Mouse (Mus musculus): ENCODE measurements around the gene Hist1h3f. TPM values are rescaled to one million over a fixed set of nuclear protein-coding genes. Genes with fewer than 3 reads are reported as not detected.
"Not testable (repeated sequence)": the region's sequence is repeated elsewhere in the genome, so short reads cannot be mapped to it uniquely, and the experiment has no call there.

Gene Hist1h3f
- polyA plus RNA-seq, 1 experiment: 6.3 TPM

GRCm38 (mm10) chr13:23530181-23530900, 13.5 kb upstream of the Hist1h3f start:
- no peak for TF ChIP-seq GATA1 (IDR thresholded peaks at IDR 0.05; ENCODE audit: low read length)

GRCm38 (mm10) chr13:23530901-23531875, 12.7 kb upstream of the Hist1h3f start, which contains the start of gene Hist1h4h:
Gene Hist1h4h, plus strand, starts transcription at chr13:23531050.
- no peak for TF ChIP-seq GATA1 (IDR thresholded peaks at IDR 0.05; ENCODE audit: low read length)

DNA sequence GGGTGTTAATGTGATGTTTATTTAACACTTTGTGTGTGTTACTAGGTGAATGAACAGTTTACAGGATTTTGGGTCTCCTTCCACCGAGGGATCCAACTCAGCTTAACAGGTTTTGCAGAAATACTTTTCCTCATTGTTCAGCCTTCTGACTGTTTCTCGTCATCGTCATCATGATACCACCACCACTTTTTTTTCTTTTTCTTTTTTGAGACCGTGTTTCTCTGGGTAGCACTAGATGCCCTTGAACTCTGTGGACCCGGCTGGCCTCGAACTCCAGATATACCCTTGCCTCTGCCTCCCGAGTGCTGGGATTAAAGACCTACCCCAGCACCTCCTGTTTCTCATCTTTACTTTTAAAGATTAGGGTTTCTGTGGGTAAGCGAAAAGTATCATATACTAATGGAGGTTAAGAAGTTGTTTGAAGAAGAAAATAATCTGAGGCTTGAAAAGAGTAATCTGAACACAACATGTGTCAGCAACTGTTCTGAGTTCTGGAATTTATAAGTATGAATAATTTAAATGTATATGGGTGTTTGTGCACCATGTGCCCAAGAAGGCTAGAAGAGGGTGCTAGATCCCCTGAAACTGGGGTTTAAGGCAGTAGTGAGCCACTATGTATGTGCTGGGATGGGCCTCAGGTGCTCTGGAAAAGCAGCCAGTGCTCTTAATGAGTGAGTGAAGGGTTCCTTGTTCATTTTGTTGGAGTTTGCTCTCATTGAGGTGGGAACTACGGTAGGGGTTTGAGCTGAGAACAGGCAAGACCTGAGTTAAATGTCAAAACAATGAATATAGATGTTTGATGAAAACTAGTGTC, 11.4 kb upstream of the Hist1h3f start:
- TF ChIP-seq GATA1 (IDR thresholded peaks at IDR 0.05; ENCODE audit: low read length): no peak

- not testable (repeated sequence) for TF ChIP-seq GATA1 (IDR thresholded peaks at IDR 0.05; ENCODE audit: low read length)
Measured at GRCm38 (mm10) chr13:23533560-23534367, 10.1 kb upstream of the Hist1h3f start, which contains the start of gene Hist1h2af. Gene Hist1h2af, plus strand, starts transcription at chr13:23533906.

GRCm38 (mm10) chr13:23534368-23535131, 9.3 kb upstream of the Hist1h3f start:
- no peak for TF ChIP-seq GATA1 (IDR thresholded peaks at IDR 0.05; ENCODE audit: low read length)

GRCm38 (mm10) chr13:23535137-23536075, 8.4 kb upstream of the Hist1h3f start, which contains the start of gene Hist1h3g:
Gene Hist1h3g, plus strand, starts transcription at chr13:23535422.
- not testable (repeated sequence) for TF ChIP-seq GATA1 (IDR thresholded peaks at IDR 0.05; ENCODE audit: low read length)

DNA sequence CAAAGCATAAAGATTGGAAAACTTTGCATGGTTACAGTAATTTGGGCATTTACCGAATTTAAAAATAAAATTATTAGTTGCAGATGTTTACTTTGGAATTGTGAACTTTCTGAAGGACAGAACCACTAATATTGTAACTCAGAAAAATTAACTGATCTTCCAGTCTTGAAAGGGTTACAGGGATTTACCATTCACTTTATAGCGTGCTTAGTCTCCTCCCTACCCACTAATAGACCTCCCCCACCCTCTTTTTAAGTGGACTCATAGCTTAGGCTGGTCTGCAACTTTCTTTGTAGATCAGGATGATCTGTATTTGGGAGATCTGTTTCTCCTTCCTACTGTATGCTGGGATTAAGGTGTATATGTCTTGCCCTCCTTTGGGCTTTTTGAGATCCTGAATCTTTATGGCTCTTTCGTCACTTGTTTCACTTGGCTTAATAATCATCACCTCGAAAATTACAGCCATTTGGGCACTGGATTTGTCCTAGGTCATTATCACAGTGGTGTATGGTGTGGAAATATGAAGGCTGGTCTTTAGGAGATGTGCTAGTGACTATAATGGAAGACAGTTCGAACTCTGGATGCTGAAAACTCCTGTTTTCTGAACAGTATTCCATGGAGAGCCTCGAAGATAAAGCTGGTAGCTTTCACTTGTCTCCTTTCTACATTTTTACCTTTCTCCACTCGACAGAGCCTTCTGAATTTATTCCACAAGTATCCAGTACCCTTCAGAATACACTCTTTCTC, 7.6 kb upstream of the Hist1h3f start:
- TF ChIP-seq GATA1 (IDR thresholded peaks at IDR 0.05; ENCODE audit: low read length): no peak

DNA sequence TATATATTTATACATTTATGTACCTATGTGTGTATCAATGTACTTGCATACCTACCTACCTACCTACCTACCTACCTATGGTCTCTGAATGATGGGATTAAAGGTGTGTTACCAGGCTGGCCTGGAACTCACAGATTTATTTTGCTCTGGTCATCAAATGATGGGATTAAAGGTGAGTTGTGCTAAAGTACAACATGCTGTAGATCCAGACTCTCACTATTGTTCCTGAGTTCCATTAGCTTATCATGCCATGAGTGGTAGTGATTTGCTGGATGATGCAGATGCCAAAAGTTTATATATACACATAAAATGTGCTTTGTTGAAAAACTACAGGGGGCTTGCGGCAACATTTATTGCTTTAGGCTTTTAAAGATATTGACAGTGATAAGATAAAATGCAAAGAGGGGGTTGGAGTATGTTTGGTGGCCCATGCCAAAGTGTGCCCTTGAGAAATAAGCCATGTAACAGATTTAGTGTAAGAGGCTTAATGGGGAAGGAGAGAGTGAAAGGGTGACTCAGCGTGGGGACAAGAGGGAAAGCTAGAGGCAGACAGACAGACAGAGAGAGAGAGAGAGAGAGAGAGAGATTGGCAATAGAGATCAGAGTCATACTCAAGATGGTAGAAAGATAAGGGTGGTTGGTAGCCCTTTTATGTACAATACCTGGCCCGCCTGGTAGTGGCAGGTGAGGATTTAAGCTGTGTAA, 6.7 kb upstream of the Hist1h3f start:
- TF ChIP-seq GATA1 (IDR thresholded peaks at IDR 0.05; ENCODE audit: low read length): no peak

DNA sequence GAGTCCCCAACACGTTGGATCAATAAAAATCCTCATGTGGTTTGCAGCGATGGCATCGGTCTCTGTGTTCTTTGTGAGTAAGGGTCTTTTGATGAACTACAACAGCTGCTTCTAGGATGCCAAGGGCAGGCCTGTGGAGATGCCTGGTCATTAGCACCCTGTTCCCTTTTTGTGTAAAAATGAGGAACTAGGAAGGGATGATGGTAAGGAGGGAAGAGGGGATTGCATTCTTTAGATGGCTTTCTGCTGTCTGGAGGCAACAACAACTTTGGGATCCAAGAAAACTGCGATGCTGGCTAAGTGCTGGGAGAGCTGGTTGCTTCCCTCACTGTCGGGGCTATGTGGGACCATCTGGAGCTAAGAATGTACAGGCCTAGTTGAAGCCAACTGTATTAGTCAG, 5.6 kb upstream of the Hist1h3f start:
- TF ChIP-seq GATA1 (IDR thresholded peaks at IDR 0.05; ENCODE audit: low read length): no peak

GRCm38 (mm10) chr13:23541497-23541896, 2.4 kb upstream of the Hist1h3f start:
- no peak for TF ChIP-seq GATA1 (IDR thresholded peaks at IDR 0.05; ENCODE audit: low read length)

- TF ChIP-seq GATA1 (IDR thresholded peaks at IDR 0.05; ENCODE audit: low read length): not testable (repeated sequence)
Measured at GRCm38 (mm10) chr13:23542999-23543607, 749 bp upstream of the Hist1h3f start, which contains the start of gene Hist1h2bh. Gene Hist1h2bh, minus strand, starts transcription at chr13:23543392.

Data from G1E-ER4 (cell line).